Mouse (Mus musculus): ENCODE measurements around the gene Ankfy1. TPM values are rescaled to one million over a fixed set of nuclear protein-coding genes. Genes with fewer than 3 reads are reported as not detected.
"Not testable (repeated sequence)": the region's sequence is repeated elsewhere in the genome, so short reads cannot be mapped to it uniquely, and the experiment has no call there.

Ankfy1 gene
- total RNA-seq, 2 experiments from 2014 or later, result 36.5 to 38.6 TPM

GRCm38 (mm10) chr11:72686697-72687096 lies 3.1 kb upstream of the Ankfy1 start:
- no peak overlapping the region for H3K27ac ChIP-seq
- no peak for DNase-seq (ENCODE audit: low spot score in 2 of 2)
- TF ChIP-seq CTCF (conservative IDR thresholded peaks at IDR 0.05), result no peak
- H3K4me3 ChIP-seq, result no peak overlapping the region

DNA sequence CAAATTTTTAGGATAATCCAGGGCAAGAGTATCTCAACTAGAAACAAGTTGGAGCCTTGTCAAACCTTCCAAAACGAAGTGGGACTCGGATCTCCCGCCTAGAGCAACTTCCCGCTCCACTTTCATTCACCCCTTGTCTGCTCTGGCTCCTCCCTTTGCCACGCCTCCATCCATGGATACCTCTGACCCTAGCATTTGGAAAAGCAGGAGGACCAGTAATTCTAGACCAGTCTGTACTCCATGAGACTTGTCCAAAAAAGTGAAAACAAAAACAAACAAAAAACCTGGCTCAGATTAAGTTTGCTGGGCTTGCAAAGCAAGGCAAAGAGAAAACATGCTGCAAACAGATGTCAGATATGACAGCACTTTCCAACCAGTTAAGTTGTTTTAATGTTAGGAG lies 1.6 kb upstream of the Ankfy1 start:
- no peak overlapping the region for H3K27ac ChIP-seq
- H3K4me3 ChIP-seq, result no peak overlapping the region
- TF ChIP-seq CTCF (conservative IDR thresholded peaks at IDR 0.05), result no peak
- no peak for DNase-seq (ENCODE audit: low spot score in 2 of 2)

- no peak overlapping the region for H3K27ac ChIP-seq
- DNase-seq (ENCODE audit: low spot score in 2 of 2), result no peak
- H3K4me3 ChIP-seq, result peak overlapping the region; percentile 84
- no peak for TF ChIP-seq CTCF (conservative IDR thresholded peaks at IDR 0.05)
These were observed 691 bp upstream of the Ankfy1 start for GRCm38 (mm10) chr11:72689115-72689514.

GRCm38 (mm10) chr11:72692353-72692752 lies 2.5 kb downstream of the Ankfy1 start:
- Histone ChIP-seq H3K27ac (no peak overlapping the region), H3K4me3 (no peak overlapping the region)
- no peak for DNase-seq (ENCODE audit: low spot score in 2 of 2)
- TF ChIP-seq CTCF (conservative IDR thresholded peaks at IDR 0.05), result no peak

DNA sequence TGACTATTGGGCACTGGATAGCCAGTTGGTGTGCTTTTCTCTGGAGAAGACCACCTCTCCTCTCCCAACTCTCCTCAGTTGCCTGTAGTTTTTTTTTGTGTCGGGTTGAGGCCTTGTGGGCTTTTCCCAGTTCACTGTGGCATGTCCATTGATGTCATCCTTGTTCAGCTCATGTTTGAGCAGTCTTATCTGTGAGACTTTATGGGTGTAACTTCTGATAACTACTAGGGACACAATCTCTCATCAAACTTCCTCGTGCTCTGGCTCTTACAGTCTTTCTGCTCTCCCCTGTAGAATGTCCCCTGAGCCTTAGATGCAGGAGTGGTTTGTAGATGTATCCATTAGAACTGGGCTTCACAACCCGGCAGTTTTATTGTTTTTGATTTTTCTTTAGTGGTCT lies 5.2 kb downstream of the Ankfy1 start:
- no peak for TF ChIP-seq CTCF (conservative IDR thresholded peaks at IDR 0.05)
- DNase-seq (ENCODE audit: low spot score in 2 of 2), result no peak
- Histone ChIP-seq H3K27ac (no peak overlapping the region), H3K4me3 (no peak overlapping the region)

DNA sequence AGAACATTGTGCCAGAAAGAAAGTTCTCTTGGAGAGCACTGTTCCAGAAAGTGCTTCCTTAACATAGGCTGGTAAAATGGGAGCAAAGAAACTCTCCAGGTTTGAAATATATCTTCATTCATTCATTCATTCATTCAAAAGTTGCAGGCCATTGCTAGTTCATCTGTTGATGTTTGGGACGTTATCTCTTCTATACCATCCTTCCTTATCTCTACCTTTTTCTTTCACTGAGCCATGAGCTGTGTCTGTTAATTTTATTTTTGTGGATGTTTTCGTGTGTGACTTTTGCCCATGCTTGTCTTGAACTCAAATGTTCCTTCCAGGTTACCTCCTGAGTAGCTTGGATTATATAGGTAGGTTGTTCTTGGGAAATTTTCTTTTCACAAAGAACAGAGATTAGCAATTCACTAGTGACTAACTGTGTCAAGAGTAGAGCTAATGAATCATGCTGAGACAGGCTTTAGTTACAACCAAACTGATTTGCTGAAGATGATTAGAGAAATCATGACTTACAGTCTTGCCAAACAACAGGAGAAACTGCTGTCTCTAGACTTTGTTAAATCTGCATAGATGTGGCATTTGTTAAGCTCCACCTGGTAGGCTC lies 6.7 kb downstream of the Ankfy1 start:
- TF ChIP-seq CTCF (conservative IDR thresholded peaks at IDR 0.05), result no peak
- no peak overlapping the region for H3K27ac ChIP-seq
- no peak for DNase-seq (ENCODE audit: low spot score in 2 of 2)
- no peak overlapping the region for H3K4me3 ChIP-seq

DNA sequence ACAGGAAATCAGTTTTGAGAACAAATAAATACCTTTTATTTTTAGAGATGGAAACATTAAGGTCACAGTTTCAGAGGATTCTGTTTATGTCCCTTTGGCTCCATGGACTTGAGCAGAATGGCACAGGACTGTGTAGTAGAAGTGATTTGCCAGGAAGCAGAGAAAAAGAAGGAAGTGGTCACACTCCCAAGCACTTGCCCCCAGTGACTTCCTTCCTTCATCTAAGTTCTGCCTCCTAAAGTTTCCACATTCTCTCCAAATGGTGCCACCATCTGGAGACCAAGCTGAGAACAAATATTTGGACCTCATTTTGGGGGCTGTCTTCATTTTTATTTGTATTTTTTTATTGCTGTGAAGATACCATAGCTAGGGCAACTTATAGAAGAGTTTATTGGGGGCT lies 7.5 kb downstream of the Ankfy1 start:
- Histone ChIP-seq H3K4me3 (no peak overlapping the region), H3K27ac (no peak overlapping the region)
- no peak for DNase-seq (ENCODE audit: low spot score in 2 of 2)
- TF ChIP-seq CTCF (conservative IDR thresholded peaks at IDR 0.05), result no peak

DNA sequence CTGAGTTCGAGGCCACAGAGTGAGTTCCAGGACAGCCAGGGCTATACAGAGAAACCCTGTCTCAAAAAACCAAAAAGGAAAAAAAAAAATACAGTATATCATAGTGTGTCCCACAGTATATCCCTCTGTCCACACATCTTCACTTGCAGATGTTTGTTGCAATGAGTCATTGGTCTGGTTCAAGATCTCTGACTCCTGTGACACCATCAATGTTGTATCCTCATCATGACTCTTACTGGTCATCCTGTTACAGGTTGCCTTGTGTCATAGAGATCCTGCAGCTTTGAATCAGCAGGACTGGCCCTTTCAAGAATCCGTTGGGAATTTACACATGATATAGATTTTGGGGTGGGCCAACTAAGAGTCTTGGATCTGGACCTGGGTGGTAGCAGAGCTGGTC lies 15.3 kb downstream of the Ankfy1 start:
- not testable (repeated sequence) for H3K4me3 ChIP-seq; H3K27ac ChIP-seq; DNase-seq (ENCODE audit: low spot score in 2 of 2)

GRCm38 (mm10) chr11:72712721-72713120 lies 22.9 kb downstream of the Ankfy1 start:
- H3K27ac ChIP-seq, result no peak overlapping the region
- H3K4me3 ChIP-seq, result no peak overlapping the region
- no peak for TF ChIP-seq CTCF (conservative IDR thresholded peaks at IDR 0.05)
- peak in 1 of 2 experiments; percentile 22 for DNase-seq (ENCODE audit: low spot score in 2 of 2)

DNA sequence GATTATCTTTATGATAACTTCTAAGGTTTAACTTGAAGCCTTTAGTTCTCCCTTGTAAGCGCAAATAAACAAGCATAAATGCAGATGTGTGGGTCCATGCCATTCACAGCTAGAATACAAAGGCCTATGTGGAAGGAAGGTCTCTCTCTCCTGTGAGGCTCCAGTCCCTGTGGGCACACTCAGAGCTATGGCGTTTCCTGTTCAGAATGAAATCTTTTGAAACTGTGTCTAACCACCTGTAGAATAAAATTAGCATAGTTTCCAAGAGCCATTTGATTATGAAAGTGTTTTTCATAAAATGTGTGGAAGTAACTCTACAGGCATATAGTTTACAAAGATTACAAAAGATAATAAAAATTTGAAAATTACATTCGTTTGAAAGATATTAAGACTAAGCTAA lies 28.4 kb downstream of the Ankfy1 start:
- H3K4me3 ChIP-seq, result no peak overlapping the region
- no peak overlapping the region for H3K27ac ChIP-seq
- TF ChIP-seq CTCF (conservative IDR thresholded peaks at IDR 0.05), result no peak
- DNase-seq (ENCODE audit: low spot score in 2 of 2), result no peak

GRCm38 (mm10) chr11:72723165-72723564 lies 33.4 kb downstream of the Ankfy1 start:
- no peak for TF ChIP-seq CTCF (conservative IDR thresholded peaks at IDR 0.05)
- DNase-seq (ENCODE audit: low spot score in 2 of 2), result no peak
- H3K27ac ChIP-seq, result no peak overlapping the region
- no peak overlapping the region for H3K4me3 ChIP-seq

DNA sequence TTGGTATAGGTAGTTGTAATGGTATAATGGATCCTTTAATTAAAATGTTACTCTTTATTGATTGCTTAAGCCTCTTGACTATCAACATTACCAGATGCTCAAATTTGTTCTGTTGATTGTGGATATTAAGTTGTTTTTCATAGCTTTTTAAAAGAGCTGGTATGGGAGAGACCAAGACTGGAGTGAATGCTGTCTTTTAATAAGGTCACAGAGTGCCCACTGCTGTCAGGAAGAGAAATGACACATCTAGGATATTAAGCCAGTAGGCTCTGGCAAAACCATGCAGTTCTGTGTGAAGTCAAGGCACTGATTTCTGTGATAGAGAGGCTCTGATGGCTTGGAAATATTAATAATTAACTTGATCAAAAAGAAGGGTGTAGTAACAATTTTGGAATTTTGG lies 34.1 kb downstream of the Ankfy1 start:
- DNase-seq (ENCODE audit: low spot score in 2 of 2), result no peak
- Histone ChIP-seq H3K27ac (no peak overlapping the region), H3K4me3 (no peak overlapping the region)
- TF ChIP-seq CTCF (conservative IDR thresholded peaks at IDR 0.05), result peak; percentile 83

- Histone ChIP-seq H3K27ac (no peak overlapping the region), H3K4me3 (no peak overlapping the region)
- DNase-seq (ENCODE audit: low spot score in 2 of 2), result no peak
- peak; percentile 69 for TF ChIP-seq CTCF (conservative IDR thresholded peaks at IDR 0.05)
These were observed 36.2 kb downstream of the Ankfy1 start for GRCm38 (mm10) chr11:72726023-72726422.

DNA sequence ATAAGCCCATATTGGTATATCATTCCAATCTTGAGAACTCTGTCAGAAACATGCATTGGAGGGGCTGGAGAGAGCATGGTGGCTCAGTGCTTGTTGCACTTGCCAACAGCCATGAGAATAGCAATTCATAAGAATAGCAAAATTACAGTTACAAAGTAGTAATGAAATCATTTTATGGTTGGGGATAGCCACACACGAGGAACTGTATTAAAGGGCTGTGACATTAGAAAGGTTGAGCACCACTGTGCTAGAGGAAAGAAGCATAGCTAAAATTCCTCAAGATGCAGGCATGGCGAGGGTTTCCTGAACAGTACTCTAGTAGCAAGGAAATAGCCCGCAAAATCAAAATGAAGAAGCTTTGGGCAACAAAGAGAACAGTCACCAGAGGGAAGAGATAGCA lies 43.9 kb downstream of the Ankfy1 start:
- DNase-seq (ENCODE audit: low spot score in 2 of 2), result no peak
- TF ChIP-seq CTCF (conservative IDR thresholded peaks at IDR 0.05), result no peak
- no peak overlapping the region for H3K27ac ChIP-seq
- H3K4me3 ChIP-seq, result no peak overlapping the region
